Mouse (Mus musculus) C2C12 (cell line): ENCODE measurements at regions not wholly inside any gene's neighbourhood (a gene's known extent, or its start where the extent isn't known, plus 50 kb on each side); places are given as distances from the start of the nearest gene placed in this dataset.
A peak's percentile ranks its signal among the peaks of the same experiment; 100 is the strongest.

Experiments
- H3K27me3 ChIP-seq: one replicate; pipeline ENCODE4 v1.6.1; 2011; ENCODE audit not compliant: control insufficient read depth, insufficient read depth, insufficient read length
- H3K36me3 ChIP-seq: one replicate; pipeline ENCODE4 v1.6.1; 2011; ENCODE audit not compliant: control insufficient read depth, insufficient read depth
- H3K4me3 ChIP-seq: one replicate; pipeline ENCODE4 v1.5.1; 2011; ENCODE audit warnings: mild to moderate bottlenecking, control low read depth; ENCODE audit not compliant: poor library complexity, insufficient read depth, severe bottlenecking
- H3K79me2 ChIP-seq: one replicate; pipeline ENCODE4 v1.6.1; 2011; ENCODE audit not compliant: control insufficient read depth, insufficient read depth
- H3K79me3 ChIP-seq: one replicate; pipeline ENCODE4 v1.6.1; 2011; ENCODE audit warnings: low read depth, control low read depth
- H3ac ChIP-seq: one replicate; pipeline ENCODE3; 2011; ENCODE audit warnings: low read depth; ENCODE audit not compliant: control insufficient read depth, insufficient read length
- CEBPB ChIP-seq: IDR thresholded peaks from one replicate; pipeline ENCODE4 v1.6.1; 2011; ENCODE audit warnings: low read depth, mild to moderate bottlenecking, control low read depth, moderate library complexity
- CTCF ChIP-seq: IDR thresholded peaks from one replicate; pipeline ENCODE4 v1.5.1; 2011; ENCODE audit not compliant: control insufficient read depth, insufficient read depth, insufficient read length
- FOSL1 ChIP-seq: IDR thresholded peaks from one replicate; pipeline ENCODE4 v1.8.0; 2011; ENCODE audit warnings: mild to moderate bottlenecking, low read length; ENCODE audit not compliant: poor library complexity, insufficient read depth, severe bottlenecking
- MAX ChIP-seq: IDR thresholded peaks from one replicate; pipeline ENCODE4 v1.6.1; 2011; ENCODE audit warnings: mild to moderate bottlenecking, control low read depth
- MYOD1 ChIP-seq: IDR thresholded peaks from one replicate; pipeline ENCODE4 v1.6.1; 2011; ENCODE audit warnings: low read depth; ENCODE audit not compliant: control insufficient read depth, insufficient read length
- MYOG ChIP-seq: IDR thresholded peaks from one replicate; pipeline ENCODE4 v1.6.1; 2011; ENCODE audit not compliant: control insufficient read depth, insufficient read length; ENCODE audit errors: extremely low read depth
- USF1 ChIP-seq: IDR thresholded peaks from one replicate; pipeline ENCODE4 v1.6.1; 2011; ENCODE audit warnings: low read depth, mild to moderate bottlenecking, control low read depth, moderate library complexity

DNA sequence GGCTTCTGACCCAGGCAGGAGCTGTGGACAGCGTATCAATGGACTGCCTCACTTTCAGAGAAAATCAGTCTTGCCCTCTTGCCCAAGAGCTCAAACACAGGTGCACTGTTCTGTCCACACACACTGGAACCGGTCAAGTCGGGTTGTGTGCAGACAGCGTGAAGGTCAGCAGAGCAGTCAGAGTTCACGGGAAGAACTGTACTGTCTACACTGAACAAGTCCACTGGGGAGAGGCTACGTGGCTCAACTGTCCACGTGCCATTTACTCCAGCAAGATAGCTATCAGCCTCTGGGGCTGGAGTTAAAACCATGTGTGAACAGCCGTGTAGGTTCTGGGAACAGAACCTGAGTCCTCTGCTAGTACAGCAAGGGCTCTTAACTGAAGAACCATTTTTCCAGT, 70.8 kb downstream of the Rplp1 start:
- Histone ChIP-seq H3ac (no peak overlapping the region), H3K79me2 (no peaks in the 10 kb centered on the region), H3K36me3 (no peaks in the 10 kb centered on the region), H3K27me3 (peaks cover 15% of the 10 kb centered on the region), H3K4me3 (no peak overlapping the region), H3K79me3 (no peaks in the 10 kb centered on the region)
- TF ChIP-seq MAX (no peak), MYOD1 (no peak), USF1 (no peak), MYOG (no peak), FOSL1 (no peak), CTCF (no peak), CEBPB (no peak)

DNA sequence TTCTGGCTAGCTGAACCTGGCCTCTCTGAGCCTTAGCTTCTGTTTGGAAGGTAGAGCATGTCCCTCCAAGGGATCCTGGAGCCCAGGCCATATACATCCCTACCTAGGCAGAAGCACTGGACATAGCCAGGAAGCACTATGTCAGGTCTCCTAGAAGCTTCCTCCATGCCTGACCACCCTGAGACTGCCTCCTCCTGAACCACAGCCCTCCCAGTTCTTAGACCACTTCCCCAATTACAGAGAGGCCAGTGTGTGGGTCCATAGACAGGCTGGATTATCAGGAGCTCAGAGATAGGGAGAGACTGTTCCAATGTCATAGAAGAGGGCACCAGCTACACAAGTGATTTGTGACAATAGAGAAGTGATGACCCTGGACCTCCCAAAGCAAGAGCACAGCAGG, 72.0 kb downstream of the Rplp1 start:
- Histone ChIP-seq H3K79me3 (no peaks in the 10 kb centered on the region), H3K27me3 (peaks cover 15% of the 10 kb centered on the region), H3K4me3 (no peak overlapping the region), H3K79me2 (no peaks in the 10 kb centered on the region), H3ac (no peak overlapping the region), H3K36me3 (no peaks in the 10 kb centered on the region)
- TF ChIP-seq MAX: no peak
- TF ChIP-seq CEBPB: no peak
- no peak for TF ChIP-seq FOSL1
- TF ChIP-seq CTCF: no peak
- TF ChIP-seq MYOG: no peak
- TF ChIP-seq USF1: no peak
- TF ChIP-seq MYOD1: no peak

DNA sequence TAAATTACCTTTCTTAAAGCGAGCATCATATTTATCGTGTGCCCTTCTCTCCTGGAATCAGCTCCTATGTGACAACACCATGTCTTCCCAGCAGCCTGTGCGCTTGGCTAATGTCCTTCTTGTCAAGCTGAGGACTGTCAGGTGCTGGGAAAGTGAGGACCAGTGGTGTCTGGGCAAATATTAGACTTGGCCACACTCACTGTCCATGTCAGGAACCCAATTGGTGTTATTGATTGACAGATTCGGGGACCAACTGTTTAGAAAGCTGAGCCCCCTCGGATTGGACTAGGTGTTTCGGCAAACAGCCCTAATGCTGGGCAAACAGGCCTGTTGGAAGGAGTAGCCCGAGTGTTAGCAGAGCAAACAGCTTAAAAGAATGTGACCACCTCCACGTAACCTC, 73.1 kb downstream of the Rplp1 start:
- H3K79me3 ChIP-seq: no peaks in the 10 kb centered on the region
- peaks cover 15% of the 10 kb centered on the region for H3K27me3 ChIP-seq
- H3K4me3 ChIP-seq: no peak overlapping the region
- no peak overlapping the region for H3ac ChIP-seq
- no peaks in the 10 kb centered on the region for H3K79me2 ChIP-seq
- TF ChIP-seq MYOG (no peak), MAX (no peak), USF1 (no peak), CEBPB (no peak), MYOD1 (no peak), CTCF (no peak), FOSL1 (no peak)
- no peaks in the 10 kb centered on the region for H3K36me3 ChIP-seq

DNA sequence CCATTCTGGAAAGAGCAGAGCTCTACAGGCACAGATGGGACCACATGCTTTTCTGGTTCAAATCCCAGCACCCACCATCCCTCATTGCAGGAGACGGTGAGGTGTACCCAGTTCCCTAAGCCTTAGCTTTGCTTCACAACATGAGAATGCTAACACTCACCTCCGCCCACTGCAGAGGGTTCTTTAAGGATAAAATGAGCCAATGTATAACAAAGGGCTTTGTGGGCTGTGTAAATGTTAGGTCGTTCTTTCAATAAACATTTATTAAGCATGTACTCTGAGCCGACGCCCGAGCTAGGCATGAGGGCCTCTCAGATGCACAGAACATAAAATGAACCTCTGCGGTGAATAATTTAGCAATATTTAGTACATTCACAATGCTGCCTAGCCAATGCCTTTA, 74.0 kb downstream of the Rplp1 start:
- TF ChIP-seq MYOD1 (no peak), MAX (no peak), FOSL1 (no peak), CEBPB (no peak), MYOG (no peak), CTCF (no peak), USF1 (no peak)
- Histone ChIP-seq H3K36me3 (no peaks in the 10 kb centered on the region), H3ac (no peak overlapping the region), H3K79me3 (no peaks in the 10 kb centered on the region), H3K79me2 (no peaks in the 10 kb centered on the region), H3K4me3 (no peak overlapping the region), H3K27me3 (peaks cover 11% of the 10 kb centered on the region)

DNA sequence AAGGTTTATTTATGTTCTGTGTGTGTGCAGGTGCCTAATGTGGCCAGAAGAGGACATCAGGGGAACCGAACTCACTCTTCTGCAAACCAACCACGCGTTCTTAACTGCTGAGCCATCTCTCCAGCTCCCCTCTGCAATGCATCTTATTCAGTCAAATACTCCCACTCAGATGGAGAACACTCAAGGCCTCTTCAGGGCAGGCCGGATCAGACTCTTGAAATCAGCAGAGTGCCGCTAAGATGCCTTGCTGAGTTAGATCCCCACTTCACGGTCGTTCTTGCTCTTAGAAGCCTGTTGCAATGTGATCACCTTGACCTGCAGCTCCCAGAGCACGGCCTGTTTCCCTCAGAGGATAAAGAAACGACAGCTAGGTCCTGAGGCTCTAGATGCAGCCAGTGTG, 81.1 kb downstream of the Rplp1 start:
- H3K79me2 ChIP-seq: no peaks in the 10 kb centered on the region
- H3K79me3 ChIP-seq: no peaks in the 10 kb centered on the region
- no peak overlapping the region for H3K4me3 ChIP-seq
- no peaks in the 10 kb centered on the region for H3K27me3 ChIP-seq
- no peak for TF ChIP-seq CTCF
- TF ChIP-seq USF1: no peak
- no peak for TF ChIP-seq CEBPB
- no peak for TF ChIP-seq MAX
- TF ChIP-seq MYOG: no peak
- TF ChIP-seq MYOD1: no peak
- TF ChIP-seq FOSL1: no peak
- no peak overlapping the region for H3ac ChIP-seq
- H3K36me3 ChIP-seq: no peaks in the 10 kb centered on the region

DNA sequence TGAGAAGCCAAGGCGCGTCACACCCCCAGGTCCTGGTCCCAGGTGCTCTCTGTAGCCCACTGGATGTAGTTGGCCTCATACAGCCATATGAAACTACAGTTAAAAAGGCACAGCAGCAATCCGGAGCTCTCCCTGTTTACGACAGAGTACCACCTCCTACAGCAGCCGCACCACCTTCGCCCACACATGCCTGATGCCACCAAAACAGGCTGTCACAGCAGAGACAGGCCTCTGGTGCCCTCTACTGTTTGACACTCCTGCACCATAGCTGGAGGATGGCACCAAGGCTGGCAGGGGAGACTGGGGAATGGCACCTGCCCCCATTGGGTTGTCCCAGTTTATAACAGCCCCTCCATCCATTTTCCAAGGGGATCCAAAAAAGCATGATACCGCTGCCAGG, 84.1 kb downstream of the Rplp1 start:
- Histone ChIP-seq H3K79me3 (no peaks in the 10 kb centered on the region), H3K79me2 (no peaks in the 10 kb centered on the region), H3K27me3 (no peaks in the 10 kb centered on the region), H3K36me3 (no peaks in the 10 kb centered on the region), H3K4me3 (no peak overlapping the region), H3ac (no peak overlapping the region)
- peak; percentile 83 for TF ChIP-seq CTCF
- TF ChIP-seq CEBPB: no peak
